Mouse (Mus musculus) limb, embryonic 12.5 days (tissue): ENCODE data around the gene Gpx4. TPM values are rescaled to one million over a fixed set of nuclear protein-coding genes. Genes with fewer than 3 reads are reported as not detected.

Source experiments
- ATAC-seq: fragments of 200-750 bp; cut with Nextera tagmentation; 2 replicates; pipeline ENCODE4 v1.8.0; 2017; ENCODE audit warnings: low read depth, moderate TSS enrichment; ENCODE audit not compliant: insufficient number of reproducible peaks, insufficient read depth, low FRiP score, low TSS enrichment
- H3K27ac ChIP-seq: fragments of 300-500 bp; sonication (generic); 2 replicates; pipeline ENCODE4 v1.5.1; 2016; ENCODE audit warnings: mild to moderate bottlenecking, moderate library complexity
- H3K27me3 ChIP-seq: fragments of 300-500 bp; sonication (generic); 2 replicates; pipeline ENCODE4 v1.6.1; 2016; ENCODE audit warnings: mild to moderate bottlenecking, moderate library complexity
- H3K36me3 ChIP-seq: fragments of 300-500 bp; sonication (generic); 2 replicates; pipeline ENCODE4 v1.6.1; 2016; ENCODE audit warnings: mild to moderate bottlenecking, moderate library complexity
- H3K4me1 ChIP-seq: fragments of 300-500 bp; sonication (generic); replicated peaks from 2 replicates; pipeline ENCODE4 v1.6.1; 2016
- H3K4me2 ChIP-seq: fragments of 300-500 bp; sonication (generic); 2 replicates; pipeline ENCODE4 v1.6.1; 2016; ENCODE audit warnings: mild to moderate bottlenecking, moderate library complexity
- H3K4me3 ChIP-seq: fragments of 300-500 bp; sonication (generic); replicated peaks from 2 replicates; pipeline ENCODE4 v1.5.1; 2016; ENCODE audit warnings: mild to moderate bottlenecking
- H3K9ac ChIP-seq: fragments of 300-500 bp; sonication (generic); replicated peaks from 2 replicates; pipeline ENCODE4 v1.6.1; 2016; ENCODE audit warnings: mild to moderate bottlenecking, moderate library complexity
- H3K9me3 ChIP-seq: fragments of 300-500 bp; sonication (generic); 2 replicates; pipeline ENCODE4 v1.6.1; 2016; ENCODE audit warnings: mild to moderate bottlenecking, moderate library complexity
- WGBS: fragments of 180-500 bp; shearing (Covaris S2); methylation state at CpG from one replicate; pipeline ENCODE4 v1.1.7; 2016; 5-methylcytosine and 5-hydroxymethylcytosine counted together
- polyA plus RNA-seq: library from polyadenylated mRNA; unstranded; fragments of >200 nt; fragmentation: Nextera tagmentation; extraction: Ambion mirVana; gene quantifications from 2 replicates; pipeline ENCODE4 v1.2.1, GENCODE M21; 2016

Gene Gpx4
- polyA plus RNA-seq, 1 experiment from 2014 or later, result 494 TPM

GRCm38 (mm10) chr10:80024229-80025043, 22.5 kb upstream of the Gpx4 start:
- Histone ChIP-seq H3K4me2 (no peak overlapping the region), H3K9ac (no peak overlapping the region; the same call in 1 of the 2 replicates), H3K4me1 (peaks cover 11% of the 10 kb centered on the region), H3K9me3 (no peaks in the 10 kb centered on the region), H3K36me3 (peaks cover 37% of the 10 kb centered on the region; the same call in 1 of the 2 replicates), H3K4me3 (no peak overlapping the region), H3K27ac (0 out of 2 replicates have a peak overlapping the region, but pooled peaks have one; percentile 41), H3K27me3 (no peaks in the 10 kb centered on the region)
- 79% methylated on average over 15 of the region's 15 CpGs for whole genome bisulfite sequencing
- ATAC-seq, result no peak

GRCm38 (mm10) chr10:80025044-80025347, 22.0 kb upstream of the Gpx4 start:
- Histone ChIP-seq H3K36me3 (peaks cover 37% of the 10 kb centered on the region; the same call in 1 of the 2 replicates), H3K9me3 (no peaks in the 10 kb centered on the region), H3K27ac (no peak overlapping the region), H3K4me2 (no peak overlapping the region), H3K9ac (no peak overlapping the region), H3K27me3 (no peaks in the 10 kb centered on the region), H3K4me1 (0 out of 2 replicates have a peak, but pooled peaks cover 6% of the 10 kb centered on the region), H3K4me3 (no peak overlapping the region)
- WGBS, result 59% methylated on average over 4 of the region's 4 CpGs
- ATAC-seq, result no peak

GRCm38 (mm10) chr10:80025463-80025862, 21.5 kb upstream of the Gpx4 start:
- Histone ChIP-seq H3K27me3 (no peaks in the 10 kb centered on the region), H3K9me3 (no peaks in the 10 kb centered on the region), H3K27ac (no peak overlapping the region), H3K4me3 (no peak overlapping the region), H3K9ac (no peak overlapping the region), H3K4me1 (0 out of 2 replicates have a peak, but pooled peaks cover 3% of the 10 kb centered on the region), H3K4me2 (no peak overlapping the region), H3K36me3 (peaks cover 41% of the 10 kb centered on the region; the same call in 1 of the 2 replicates)
- 74% methylated on average over 10 of the region's 10 CpGs for WGBS
- ATAC-seq, result no peak

GRCm38 (mm10) chr10:80025889-80026288, 21.1 kb upstream of the Gpx4 start:
- Histone ChIP-seq H3K36me3 (peaks cover 45% of the 10 kb centered on the region; the same call in 1 of the 2 replicates), H3K4me2 (no peak overlapping the region), H3K9me3 (no peaks in the 10 kb centered on the region), H3K27ac (no peak overlapping the region), H3K4me3 (no peak overlapping the region), H3K4me1 (no peaks in the 10 kb centered on the region), H3K27me3 (no peaks in the 10 kb centered on the region), H3K9ac (no peak overlapping the region)
- 60% methylated on average over 12 of the region's 12 CpGs for WGBS
- no peak for ATAC-seq

- no peak overlapping the region; the same call in 1 of the 2 replicates for H3K9ac ChIP-seq
- no peak overlapping the region for H3K27ac ChIP-seq
- no peak for ATAC-seq
- no peak overlapping the region for H3K4me2 ChIP-seq
- WGBS, result 70% methylated on average over 20 of the region's 20 CpGs
- no peaks in the 10 kb centered on the region for H3K9me3 ChIP-seq
- no peaks in the 10 kb centered on the region for H3K4me1 ChIP-seq
- H3K36me3 ChIP-seq, result peaks cover 37% of the 10 kb centered on the region; the same call in 1 of the 2 replicates
- no peak overlapping the region for H3K4me3 ChIP-seq
- H3K27me3 ChIP-seq, result no peaks in the 10 kb centered on the region
These were observed 19.1 kb upstream of the Gpx4 start for GRCm38 (mm10) chr10:80027681-80028520.

- ATAC-seq, result no peak
- Histone ChIP-seq H3K4me3 (no peak overlapping the region), H3K4me2 (no peak overlapping the region), H3K4me1 (no peaks in the 10 kb centered on the region), H3K9me3 (no peaks in the 10 kb centered on the region), H3K9ac (no peak overlapping the region), H3K27me3 (no peaks in the 10 kb centered on the region), H3K27ac (no peak overlapping the region), H3K36me3 (peaks cover 35% of the 10 kb centered on the region; the same call in 1 of the 2 replicates)
- 95% methylated on average over 13 of the region's 13 CpGs for WGBS
These were observed 18.5 kb upstream of the Gpx4 start for GRCm38 (mm10) chr10:80028521-80028846.

- H3K27ac ChIP-seq, result no peak overlapping the region
- no peak overlapping the region for H3K4me3 ChIP-seq
- H3K9me3 ChIP-seq, result no peaks in the 10 kb centered on the region
- no peaks in the 10 kb centered on the region for H3K27me3 ChIP-seq
- 89% methylated on average over 9 of the region's 9 CpGs for WGBS
- no peak overlapping the region for H3K4me2 ChIP-seq
- no peak for ATAC-seq
- no peaks in the 10 kb centered on the region for H3K4me1 ChIP-seq
- H3K36me3 ChIP-seq, result peaks cover 44% of the 10 kb centered on the region
- no peak overlapping the region; the same call in 1 of the 2 replicates for H3K9ac ChIP-seq
These were observed 16.8 kb upstream of the Gpx4 start for GRCm38 (mm10) chr10:80030191-80030590.

- 85% methylated on average over 17 of the region's 17 CpGs for WGBS
These were observed 16.2 kb upstream of the Gpx4 start for GRCm38 (mm10) chr10:80030736-80031135.

GRCm38 (mm10) chr10:80032799-80033480, 14.0 kb upstream of the Gpx4 start:
- Histone ChIP-seq H3K27me3 (no peaks in the 10 kb centered on the region), H3K4me2 (no peak overlapping the region), H3K4me1 (peaks cover 2% of the 10 kb centered on the region), H3K9ac (no peak overlapping the region), H3K9me3 (no peaks in the 10 kb centered on the region), H3K36me3 (peaks cover 56% of the 10 kb centered on the region), H3K4me3 (no peak overlapping the region), H3K27ac (peak overlapping the region; percentile 45)
- ATAC-seq, result no peak
- 67% methylated on average over 5 of the region's 5 CpGs for WGBS

More at GRCm38 (mm10) chr10:80030736-80031135, 16.2 kb upstream of the Gpx4 start:
- no peak for ATAC-seq
- no peak overlapping the region for H3K27ac ChIP-seq
- H3K9me3 ChIP-seq, result no peaks in the 10 kb centered on the region
- H3K9ac ChIP-seq, result no peak overlapping the region; the same call in 1 of the 2 replicates
- no peaks in the 10 kb centered on the region for H3K4me1 ChIP-seq
- no peak overlapping the region for H3K4me3 ChIP-seq
- no peaks in the 10 kb centered on the region for H3K27me3 ChIP-seq
- peaks cover 49% of the 10 kb centered on the region for H3K36me3 ChIP-seq
- H3K4me2 ChIP-seq, result no peak overlapping the region

GRCm38 (mm10) chr10:80033511-80034391, 13.2 kb upstream of the Gpx4 start:
- 41% methylated on average over 9 of the region's 9 CpGs for WGBS
- Histone ChIP-seq H3K4me1 (peaks cover 10% of the 10 kb centered on the region), H3K27me3 (no peaks in the 10 kb centered on the region), H3K9ac (no peak overlapping the region), H3K4me3 (no peak overlapping the region), H3K4me2 (no peak overlapping the region), H3K9me3 (no peaks in the 10 kb centered on the region), H3K36me3 (peaks cover 58% of the 10 kb centered on the region), H3K27ac (no peak overlapping the region)
- no peak; the same call in 1 of the 2 replicates for ATAC-seq
